Mouse (Mus musculus): ENCODE measurements at regions not wholly inside any gene's neighbourhood (a gene's known extent, or its start where the extent isn't known, plus 50 kb on each side); places are given as distances from the start of the nearest gene placed in this dataset.

DNA sequence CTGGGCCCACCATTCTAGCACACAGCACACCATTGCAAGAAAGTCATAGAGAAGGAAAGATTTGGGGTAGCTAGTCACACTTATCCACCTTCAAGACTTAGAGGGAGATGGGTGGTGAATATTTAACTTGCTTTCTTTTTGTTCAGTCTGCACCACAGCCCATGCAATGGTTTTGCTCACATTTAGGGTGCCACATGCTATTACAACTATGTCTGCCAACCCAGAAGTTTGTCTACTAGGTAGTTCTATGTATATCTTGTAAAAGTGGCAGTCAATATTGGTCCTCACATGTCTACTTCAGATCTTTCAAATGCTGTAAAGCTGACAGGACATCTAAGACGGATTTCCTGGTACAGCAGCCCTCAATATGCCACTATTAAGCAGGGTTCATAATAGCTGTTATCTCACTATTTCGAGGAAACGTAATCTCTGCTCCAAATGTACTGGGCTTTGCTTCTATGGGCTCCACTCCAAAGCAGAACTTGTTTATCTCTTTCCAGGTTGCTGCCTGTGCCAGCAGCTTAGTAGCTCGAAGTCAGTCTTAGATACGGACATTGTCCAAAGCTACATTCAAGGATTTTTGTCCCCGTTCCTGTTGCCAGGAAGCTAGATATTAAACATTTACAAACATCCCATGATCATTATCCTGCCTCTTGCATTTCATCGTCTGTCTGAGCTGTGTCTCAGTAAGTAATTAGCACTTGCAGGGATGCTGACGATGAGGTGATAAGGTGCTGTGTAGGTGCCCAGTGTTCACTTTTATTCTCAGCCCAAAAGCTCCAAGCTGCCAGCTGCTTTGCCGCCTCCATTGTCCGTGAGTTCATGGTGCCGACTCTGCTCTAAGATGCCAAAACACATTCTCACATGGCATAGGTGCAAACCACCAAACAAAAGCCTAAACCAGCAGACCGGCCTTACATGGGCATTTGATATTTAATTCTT is 327.8 kb upstream of the Robo2 start:
- peak; percentile 3 for DNase-seq (ENCODE audit: low spot score)

- no peak for DNase-seq (ENCODE audit: low spot score)
These were observed 321.5 kb upstream of the Robo2 start for GRCm38 (mm10) chr16:74732940-74733776.

- DNase-seq (ENCODE audit: low spot score), result no peak
These were observed 318.7 kb upstream of the Robo2 start for GRCm38 (mm10) chr16:74730169-74730794.

DNA sequence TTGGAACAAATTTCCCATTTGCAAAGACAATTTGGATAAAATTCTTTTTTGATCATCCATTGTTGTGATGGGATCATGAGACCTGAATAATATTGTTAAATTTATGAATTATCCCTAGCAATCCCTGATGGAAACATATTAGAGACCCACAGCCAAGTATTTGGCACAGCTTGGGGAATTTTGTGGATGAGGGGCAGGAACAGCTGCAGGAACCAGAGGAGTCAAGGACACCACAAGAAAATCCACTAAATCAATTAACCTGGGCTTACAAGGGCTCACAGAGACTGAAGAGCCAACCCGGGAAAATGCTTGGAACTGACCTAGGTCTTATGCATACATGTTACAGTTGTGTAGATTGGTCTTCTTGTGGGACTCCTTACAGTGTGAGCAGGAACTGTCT is 311.6 kb upstream of the Robo2 start:
- no peak for DNase-seq (ENCODE audit: low spot score)

DNA sequence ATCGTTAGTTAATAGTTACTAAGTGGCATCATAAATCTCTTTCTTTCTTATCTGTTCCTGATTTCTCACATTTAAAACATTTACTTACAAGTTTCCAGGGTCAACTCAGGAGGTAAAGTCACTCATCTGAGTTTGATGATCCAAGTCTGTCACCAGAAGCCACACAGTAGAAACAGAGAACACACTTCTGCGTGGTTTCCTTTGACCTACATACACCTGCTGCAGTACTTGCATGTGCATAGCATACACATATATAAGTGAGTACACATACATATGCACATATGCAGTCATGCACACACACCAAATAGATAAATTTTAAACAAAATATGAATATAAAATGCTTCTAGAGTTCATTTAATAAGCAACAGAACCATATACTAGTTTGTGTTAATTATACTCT is 306.5 kb upstream of the Robo2 start:
- no peak for DNase-seq (ENCODE audit: low spot score)

DNA sequence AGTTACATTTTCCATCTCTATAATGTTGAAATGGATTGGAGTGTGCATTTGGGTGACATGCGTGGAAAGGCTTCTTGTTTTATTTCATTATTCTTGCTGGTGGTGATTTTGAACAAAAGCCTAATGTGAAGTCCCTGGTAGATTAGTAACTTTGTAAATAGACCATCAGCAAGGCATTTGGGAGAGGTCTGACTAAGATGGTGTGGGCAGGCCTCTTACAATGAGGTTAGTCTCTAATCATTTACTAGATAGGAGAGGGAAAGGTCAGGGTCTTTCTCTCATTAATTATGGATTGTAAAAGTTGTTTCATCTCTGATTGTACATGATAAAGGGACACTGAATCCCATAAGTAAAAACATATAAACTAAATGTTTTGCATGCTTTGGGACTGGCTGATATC is 306.0 kb upstream of the Robo2 start:
- no peak for DNase-seq (ENCODE audit: low spot score)

GRCm38 (mm10) chr16:74714950-74715349 is 303.3 kb upstream of the Robo2 start:
- no peak for DNase-seq (ENCODE audit: low spot score)

GRCm38 (mm10) chr16:74712515-74712914 is 300.9 kb upstream of the Robo2 start:
- no peak for DNase-seq (ENCODE audit: low spot score)

DNA sequence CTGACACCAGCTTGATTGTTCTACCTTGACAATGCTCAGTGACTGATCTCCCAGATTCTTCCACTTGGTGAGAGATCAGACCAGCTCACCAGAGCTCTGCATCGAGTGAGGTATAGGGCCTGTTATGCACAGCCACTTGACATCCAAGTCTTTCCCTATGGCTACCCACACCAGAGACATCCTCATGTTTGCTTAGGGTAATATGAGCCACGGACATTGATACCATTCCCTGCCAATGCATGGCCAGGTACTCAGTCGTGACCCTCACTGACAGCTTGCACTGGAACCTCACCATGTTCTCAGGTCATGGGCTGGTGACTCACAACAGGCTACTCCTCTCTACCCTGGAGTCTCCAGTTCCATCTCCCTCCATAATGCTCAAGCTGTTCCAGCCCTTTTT is 290.4 kb upstream of the Robo2 start:
- DNase-seq (ENCODE audit: low spot score), result no peak

DNA sequence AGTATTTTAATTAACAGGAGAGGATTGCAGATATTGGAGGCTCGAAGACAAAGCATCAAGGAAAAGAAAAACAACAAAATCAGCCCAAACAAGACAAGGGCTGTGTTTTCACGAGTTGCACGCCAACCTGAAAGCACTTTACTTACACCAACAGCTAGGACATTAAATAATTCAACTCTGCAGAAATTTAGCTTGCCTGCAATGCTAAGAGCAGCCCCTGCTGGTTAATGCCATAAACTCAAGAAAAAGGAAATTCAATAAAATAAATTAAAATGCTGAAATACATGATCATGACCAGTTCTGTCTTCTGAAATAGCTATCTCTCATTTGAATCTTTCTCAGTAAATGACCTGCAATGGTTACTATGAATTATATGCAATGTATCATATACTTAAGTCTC is 271.7 kb upstream of the Robo2 start:
- no peak for DNase-seq (ENCODE audit: low spot score)

DNA sequence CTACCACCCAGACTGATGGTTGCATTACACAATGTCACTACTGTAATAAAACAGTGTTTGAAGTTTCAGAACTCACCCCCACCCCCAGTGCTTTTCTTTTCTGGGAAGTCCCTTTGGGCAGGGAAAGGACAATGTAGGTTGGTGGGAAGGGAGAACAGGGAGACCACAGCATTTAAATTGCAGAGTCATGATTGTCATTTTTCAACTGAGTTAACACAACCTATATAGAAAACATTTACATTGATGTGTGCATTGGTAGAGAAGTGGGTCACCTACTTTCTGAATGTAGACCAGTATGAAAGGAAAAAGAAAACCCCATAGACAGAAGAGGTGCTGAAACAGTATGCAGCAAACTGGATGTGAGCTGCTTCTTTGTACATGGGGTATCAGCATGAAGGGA is 264.0 kb upstream of the Robo2 start:
- DNase-seq (ENCODE audit: low spot score), result no peak

DNA sequence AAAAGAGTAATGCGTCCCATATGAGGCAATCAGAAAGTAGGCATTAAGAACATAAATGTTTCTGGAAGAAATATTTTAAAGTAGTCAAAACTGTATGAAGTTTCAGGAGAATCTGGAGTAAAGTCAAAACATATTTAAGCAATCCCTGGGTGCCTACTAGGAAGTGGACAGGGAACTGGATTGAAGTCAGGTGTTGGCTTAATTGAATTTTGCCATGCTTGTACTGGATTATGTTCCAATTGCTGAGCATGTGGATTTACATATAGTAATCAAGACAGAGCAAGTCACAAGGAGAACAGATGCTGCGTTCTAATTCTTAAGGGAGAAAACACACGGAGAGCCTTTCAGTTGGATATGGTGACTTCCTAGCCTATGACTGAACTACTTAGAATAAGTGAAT is 259.8 kb upstream of the Robo2 start:
- DNase-seq (ENCODE audit: low spot score), result no peak

DNA sequence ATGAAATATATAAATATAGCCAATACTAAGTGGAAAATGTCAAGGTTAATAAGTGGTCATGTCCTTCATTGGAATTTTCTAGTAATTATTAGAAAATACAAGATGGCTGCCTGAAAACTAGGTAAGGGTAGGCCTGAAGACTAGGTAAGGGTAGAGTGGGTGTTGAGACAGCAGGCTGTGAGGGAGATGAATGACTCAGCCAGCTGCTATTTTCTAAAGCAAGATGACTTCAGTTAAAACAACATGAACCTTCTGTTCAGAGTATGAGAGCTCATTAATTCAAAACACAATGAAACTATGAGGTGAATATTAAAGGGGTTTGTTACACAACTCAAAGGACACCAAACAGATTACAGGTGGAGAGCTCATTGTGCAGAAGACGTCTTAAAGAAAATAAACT is 252.7 kb upstream of the Robo2 start:
- no peak for DNase-seq (ENCODE audit: low spot score)

- no peak for DNase-seq (ENCODE audit: low spot score)
These were observed 239.6 kb upstream of the Robo2 start for GRCm38 (mm10) chr16:74651244-74651643.

GRCm38 (mm10) chr16:74649207-74649606 is 237.6 kb upstream of the Robo2 start:
- no peak for DNase-seq (ENCODE audit: low spot score)

DNA sequence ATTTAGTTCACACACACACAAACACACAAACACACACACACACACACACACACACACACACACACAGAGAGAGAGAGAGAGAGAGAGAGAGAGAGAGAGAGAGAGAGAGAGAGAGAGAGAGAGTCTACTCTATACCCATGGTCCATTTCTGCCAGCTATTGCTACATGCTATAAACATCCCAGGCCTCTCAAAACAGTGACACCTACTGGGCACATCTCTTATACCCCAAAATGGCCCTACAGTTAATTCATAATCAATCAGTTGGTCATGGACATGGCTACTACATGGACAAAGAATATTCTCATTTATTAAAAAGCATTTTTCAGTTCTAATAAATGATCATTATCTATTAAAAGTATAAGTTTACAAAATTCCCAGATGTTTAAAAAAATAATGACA is 236.8 kb upstream of the Robo2 start:
- no peak for DNase-seq (ENCODE audit: low spot score)

- no peak for DNase-seq (ENCODE audit: low spot score)
These were observed 233.2 kb upstream of the Robo2 start for GRCm38 (mm10) chr16:74644750-74645366.

GRCm38 (mm10) chr16:74639805-74640204 is 228.2 kb upstream of the Robo2 start:
- no peak for DNase-seq (ENCODE audit: low spot score)

DNA sequence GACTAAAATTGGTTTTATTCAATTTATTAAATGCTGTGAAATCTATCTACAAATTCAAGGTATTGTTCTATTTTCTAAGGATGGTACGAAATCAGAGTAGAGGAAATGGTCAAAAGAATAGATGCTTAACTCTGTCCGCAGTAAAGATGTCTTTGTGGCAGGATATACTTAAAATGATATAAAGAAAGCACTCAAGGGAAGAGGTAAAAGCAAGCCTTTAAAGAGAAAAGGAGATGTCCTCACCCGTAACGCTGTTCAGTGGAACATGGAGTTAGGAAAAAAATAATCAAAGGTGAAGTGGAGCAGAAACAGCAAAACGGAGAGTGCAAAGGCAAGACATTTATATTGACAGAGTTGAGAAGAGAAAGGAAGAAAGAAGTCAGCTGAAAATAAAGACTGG is 226.0 kb upstream of the Robo2 start:
- DNase-seq (ENCODE audit: low spot score), result no peak

DNA sequence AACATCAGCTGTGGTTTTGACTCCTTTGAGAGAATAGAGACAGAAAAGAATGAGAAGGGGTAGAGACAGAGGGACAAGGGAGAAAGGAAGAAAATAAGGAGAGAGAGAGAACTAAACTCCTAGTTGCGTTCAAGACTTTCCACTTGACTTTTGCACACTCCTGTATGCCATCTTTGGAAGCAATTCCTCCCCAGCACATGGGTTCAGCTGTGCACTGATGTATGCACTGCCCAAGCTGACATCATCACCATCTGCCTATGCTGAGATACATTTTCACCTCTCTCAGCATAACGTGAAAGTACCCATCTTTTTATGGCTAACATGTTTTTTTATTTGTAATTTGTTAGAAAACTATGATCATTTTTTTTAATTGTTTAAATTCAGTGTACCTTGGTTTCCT is 214.2 kb upstream of the Robo2 start:
- DNase-seq (ENCODE audit: low spot score), result no peak

DNA sequence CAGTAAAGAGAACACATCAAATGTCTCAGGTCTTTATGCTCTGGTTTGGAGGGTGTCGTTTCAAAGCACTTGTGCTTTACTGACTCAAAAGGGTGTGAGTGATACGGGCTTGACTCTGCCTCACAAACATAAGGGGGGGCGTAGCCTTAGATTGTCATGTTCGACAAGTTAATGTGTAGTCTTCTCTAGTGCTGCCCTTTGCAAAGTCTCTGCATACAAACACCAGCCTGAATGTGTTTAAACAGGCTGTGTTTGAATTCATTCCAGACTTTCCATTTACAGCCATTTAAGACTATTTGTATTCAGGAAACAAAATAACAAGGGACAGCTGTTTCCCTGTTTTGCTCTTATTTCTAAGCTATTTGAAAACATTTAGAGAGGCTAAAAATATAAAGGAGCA is 200.4 kb upstream of the Robo2 start:
- DNase-seq (ENCODE audit: low spot score), result no peak

GRCm38 (mm10) chr16:74609564-74609963 is 197.9 kb upstream of the Robo2 start:
- DNase-seq (ENCODE audit: low spot score), result no peak
